15 mouse cellular contexts compared by ENCODE assay signal in the genomic region with DNA sequence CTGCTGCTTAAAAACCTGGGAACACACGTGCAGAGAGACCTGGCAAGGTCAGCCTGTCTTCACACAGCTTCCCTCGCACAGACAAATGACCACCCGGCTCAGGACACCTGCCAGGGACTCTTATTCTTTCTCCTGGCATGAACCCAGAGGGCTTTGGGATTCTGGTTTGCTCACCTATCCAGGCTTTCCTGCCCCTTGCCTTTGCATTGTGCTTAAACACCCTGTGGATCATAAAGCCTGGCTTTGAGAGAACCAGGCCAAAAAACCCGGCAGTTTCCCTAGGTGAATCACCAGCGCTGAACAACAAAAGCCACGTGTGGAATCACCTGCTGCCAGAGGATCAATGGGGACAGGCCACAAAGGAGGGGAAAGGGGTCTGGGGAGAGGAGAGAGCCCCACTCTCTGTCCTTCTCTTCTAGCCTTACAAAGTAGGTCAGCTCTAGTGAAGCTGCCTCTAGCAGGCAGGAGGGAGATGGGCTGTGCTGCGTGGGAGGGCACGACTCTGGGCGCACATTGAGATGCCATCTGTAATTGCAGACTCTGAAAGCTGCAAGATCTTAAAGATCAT. TPM values are rescaled to one million over a fixed set of nuclear protein-coding genes. Genes with fewer than 3 reads are reported as not detected.
DNase-seq lines count a peak whose midpoint lies in the region; ATAC-seq lines count a peak whose summit lies in the region.
"Had no signal": no experiment of that assay in that cellular context is flagged by ENCODE, and none has a peak within 500 bp of the region (broad histone marks: within the 10 kb centered on the region; RNA-seq: fewer than 3 reads in every experiment).

No protein-coding gene starts in this region.

- H3K9ac ChIP-seq in hindbrain, embryonic 16.5 days (ENCODE audit: low read depth, low read length), result no peak overlapping the region
- no peak overlapping the region for H3K9ac ChIP-seq in hindbrain, embryonic 13.5 days
- H3K9ac ChIP-seq: forebrain, embryonic 13.5 days; liver, embryonic 13.5 days; neural tube, embryonic 12.5 days had no signal

- ATAC-seq in hindbrain, embryonic 16.5 days, result peak; percentile 60; the same call in 1 of the 2 replicates
- no peak for ATAC-seq in hindbrain, embryonic 13.5 days (ENCODE audit: low FRiP score)
- peak; percentile 94 for ATAC-seq in frontal cortex, adult (ENCODE audit: low TSS enrichment)
- ATAC-seq: forebrain, embryonic 13.5 days had no signal

- peak; percentile 72 to 74 for DNase-seq in layer of hippocampus, postnatal 36 days
- peak; percentile 81 to 90 for DNase-seq in right cerebral cortex, adult 2 months (ENCODE audit: low spot score in 2 of 2)
- no peak for DNase-seq in urinary bladder, postnatal 10 days (ENCODE audit: low spot score)
- no peak for DNase-seq in thymus, postnatal 10 days (ENCODE audit: low spot score in 2 of 2)
- no peak for DNase-seq in heart, adult 9 months (ENCODE audit: low spot score in 2 of 2)
- DNase-seq: adrenal gland, adult 2 months; kidney, adult 18-20 months; liver, embryonic 13.5 days had no signal

- peaks cover 4% of the 10 kb centered on the region; the same call in 1 of the 2 replicates for H3K4me1 ChIP-seq in hindbrain, embryonic 16.5 days (ENCODE audit: control insufficient read depth, insufficient read depth, low read depth, low read length)
- H3K4me1 ChIP-seq in hindbrain, embryonic 13.5 days (replicated peaks), result no peaks in the 10 kb centered on the region; the same call in 1 of the 2 replicates
- H3K4me1 ChIP-seq: forebrain, embryonic 13.5 days; liver, embryonic 13.5 days; neural tube, embryonic 12.5 days had no signal

- no peaks in the 10 kb centered on the region for H3K36me3 ChIP-seq in hindbrain, embryonic 16.5 days (ENCODE audit: control insufficient read depth, insufficient read depth, low read length)
- no peaks in the 10 kb centered on the region for H3K36me3 ChIP-seq in hindbrain, embryonic 13.5 days
- H3K36me3 ChIP-seq: liver, embryonic 13.5 days; neural tube, embryonic 12.5 days had no signal

- no peak overlapping the region for H3K4me3 ChIP-seq in hindbrain, embryonic 16.5 days (ENCODE audit: low read length)
- H3K4me3 ChIP-seq in hindbrain, embryonic 13.5 days, result no peak overlapping the region
- H3K4me3 ChIP-seq: forebrain, embryonic 13.5 days; liver, embryonic 13.5 days; neural tube, embryonic 12.5 days had no signal

- no peaks in the 10 kb centered on the region for H3K9me3 ChIP-seq in hindbrain, embryonic 16.5 days (ENCODE audit: control insufficient read depth, low read length)
- no peaks in the 10 kb centered on the region for H3K9me3 ChIP-seq in hindbrain, embryonic 13.5 days
- H3K9me3 ChIP-seq: forebrain, embryonic 13.5 days; liver, embryonic 13.5 days; neural tube, embryonic 12.5 days had no signal

- no peak overlapping the region for H3K4me2 ChIP-seq in hindbrain, embryonic 16.5 days (ENCODE audit: low read length)
- no peak overlapping the region for H3K4me2 ChIP-seq in hindbrain, embryonic 13.5 days
- H3K4me2 ChIP-seq: forebrain, embryonic 13.5 days; liver, embryonic 13.5 days; neural tube, embryonic 12.5 days had no signal

- peak overlapping the region; percentile 21; the same call in 1 of the 2 replicates for H3K27ac ChIP-seq in hindbrain, embryonic 16.5 days (ENCODE audit: low read depth, low read length)
- no peak overlapping the region for H3K27ac ChIP-seq in hindbrain, embryonic 13.5 days
- H3K27ac ChIP-seq: forebrain, embryonic 13.5 days; liver, embryonic 13.5 days; neural tube, embryonic 12.5 days had no signal

- 49% methylated on average over 9 of the region's 9 CpGs for WGBS in hindbrain, embryonic 16.5 days
- WGBS in hindbrain, embryonic 13.5 days, result 64% methylated on average over 9 of the region's 9 CpGs

- no peaks in the 10 kb centered on the region for H3K27me3 ChIP-seq in hindbrain, embryonic 16.5 days (replicated peaks; ENCODE audit: control insufficient read depth, insufficient read depth, low read length)
- no peaks in the 10 kb centered on the region for H3K27me3 ChIP-seq in hindbrain, embryonic 13.5 days
- H3K27me3 ChIP-seq: forebrain, embryonic 13.5 days; liver, embryonic 13.5 days; neural tube, embryonic 12.5 days had no signal

RNA-seq across cellular contexts. Expression of gene Tamm41, which starts 47.7 kb away (rescaled TPM):
- polyA plus RNA-seq in hindbrain, embryonic 16.5 days (2015; fragmentation: Nextera tagmentation; extraction: Ambion mirVana), result 46.7 and 48.6 TPM in 2 replicates
- polyA plus RNA-seq in hindbrain, embryonic 13.5 days (2015; fragmentation: Nextera tagmentation; extraction: Ambion mirVana), result 49.6 and 50.8 TPM in 2 replicates
- total RNA-seq in layer of hippocampus, postnatal 36 days (2021), result 10 to 100 TPM; 16.2 to 17.3 TPM

RNA-seq across cellular contexts. Expression of gene Syn2, which starts 49.3 kb away (rescaled TPM):
- polyA plus RNA-seq in hindbrain, embryonic 16.5 days (2015; fragmentation: Nextera tagmentation; extraction: Ambion mirVana), result 55.9 and 69.7 TPM in 2 replicates
- 26.6 and 27.0 TPM in 2 replicates for polyA plus RNA-seq in hindbrain, embryonic 13.5 days (2015; fragmentation: Nextera tagmentation; extraction: Ambion mirVana)
- total RNA-seq in layer of hippocampus, postnatal 36 days (2021), result 100 to 1,000 TPM; 574 to 635 TPM
- total RNA-seq: megakaryocyte, adult 5-6 weeks; MEL had no signal

Comparison
In these comparisons a context has a peak if more than half of its experiments do, and no peak if none do; other contexts are left out.
1. DNase-seq: peak in layer of hippocampus, postnatal 36 days (2 of 2) and right cerebral cortex, adult 2 months (2 of 2); none in urinary bladder, postnatal 10 days (single experiment), thymus, postnatal 10 days (0 of 2) and heart, adult 9 months (0 of 2).